Mouse (Mus musculus): ENCODE results near the gene Prrg4. TPM values are rescaled to one million over a fixed set of nuclear protein-coding genes. Genes with fewer than 3 reads are reported as not detected.
"Not testable (repeated sequence)": the region's sequence is repeated elsewhere in the genome, so short reads cannot be mapped to it uniquely, and the experiment has no call there.

The Prrg4 gene
- under 1 TPM; 0.30 to 0.41 TPM for total RNA-seq (2021)

DNA sequence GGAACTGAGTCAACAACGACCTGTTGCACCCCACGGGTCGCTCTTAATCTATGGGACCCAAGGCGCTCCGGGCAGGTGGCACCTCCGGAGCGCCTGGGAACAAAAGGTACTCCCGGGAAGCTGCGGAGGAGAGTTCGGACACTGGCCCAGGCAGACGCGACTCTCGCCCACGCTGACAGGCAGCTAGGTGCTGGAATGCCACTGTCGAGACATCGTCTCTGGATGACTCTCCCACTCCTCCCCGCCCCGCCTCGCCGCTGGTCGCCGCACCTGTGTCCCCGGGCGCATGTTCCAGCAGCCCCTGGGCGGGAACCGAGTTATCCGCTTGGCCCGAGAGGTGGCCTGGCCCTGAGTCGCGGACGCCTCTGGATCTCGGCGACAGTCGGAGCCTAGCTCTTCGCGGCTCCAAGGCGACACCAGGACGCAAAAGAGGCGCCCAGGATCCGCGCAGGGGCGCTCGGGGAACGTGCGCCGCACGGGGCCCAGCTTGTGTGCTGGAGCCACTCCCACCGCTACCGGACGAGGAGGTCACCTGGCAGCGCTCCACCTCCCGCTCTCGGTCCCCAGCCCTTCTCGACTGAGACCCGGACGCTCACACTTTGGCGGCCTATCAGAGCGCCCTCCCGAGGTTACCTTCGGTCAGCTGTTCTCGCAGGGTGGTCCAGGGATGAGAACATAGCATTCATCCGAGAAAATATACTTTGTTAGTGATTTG, at the start of gene Prrg4:
Gene Prrg4, minus strand, starts transcription at position 601 of the 715 bp plus-strand sequence.
- DNase-seq (ENCODE audit: extremely low spot score in 1 of 2, low spot score in 2 of 2) = peak; percentile 2 to 70
- intact Hi-C loops (cut with DNase I) = no loop called here

DNA sequence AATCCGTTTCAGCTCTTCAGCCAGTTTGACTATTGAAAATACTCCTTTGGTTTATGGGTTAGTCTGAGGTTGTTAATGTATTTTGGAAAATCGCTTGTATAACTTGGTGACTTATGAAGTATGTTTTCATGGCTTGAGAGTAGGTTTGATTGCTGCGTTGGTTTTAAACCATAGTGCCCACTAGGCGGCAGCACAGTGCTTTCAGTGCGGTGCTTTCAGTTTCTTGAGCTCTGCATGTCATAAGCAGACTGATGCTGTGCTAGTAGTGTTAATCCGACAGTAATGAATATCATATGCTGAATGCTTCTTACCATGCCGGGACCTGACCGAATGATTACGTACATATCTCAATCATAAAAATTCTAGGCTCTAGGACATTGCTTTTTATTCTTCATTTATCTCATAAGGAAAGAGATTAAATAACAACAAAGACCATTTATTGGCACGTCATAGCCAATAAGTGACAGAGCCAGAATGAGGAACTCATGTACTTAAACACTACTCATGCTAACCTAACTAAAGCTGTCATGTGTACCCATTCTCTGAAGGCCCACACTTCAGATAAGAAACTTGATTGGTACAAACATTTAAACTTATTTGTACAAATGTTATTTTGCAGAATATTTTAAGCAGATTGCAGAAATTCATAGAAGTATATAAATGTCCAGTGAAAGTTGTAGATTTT, 38.3 kb upstream of the Prrg4 start:
- intact Hi-C loops (cut with DNase I) = loop anchor here (5.0 kb wide), 1 partner anchor 344 kb away; no protein-coding TSS in a partner anchor
- peak; percentile 75 to 77 for DNase-seq (ENCODE audit: extremely low spot score in 1 of 2, low spot score in 2 of 2)

GRCm38 (mm10) chr2:104887331-104887730, 37.7 kb upstream of the Prrg4 start:
- intact Hi-C loops (cut with DNase I) = loop anchor here (5.0 kb wide), 1 partner anchor 345 kb away; no protein-coding TSS in a partner anchor
- DNase-seq (ENCODE audit: extremely low spot score in 1 of 2, low spot score in 2 of 2) = not testable (repeated sequence)

DNA sequence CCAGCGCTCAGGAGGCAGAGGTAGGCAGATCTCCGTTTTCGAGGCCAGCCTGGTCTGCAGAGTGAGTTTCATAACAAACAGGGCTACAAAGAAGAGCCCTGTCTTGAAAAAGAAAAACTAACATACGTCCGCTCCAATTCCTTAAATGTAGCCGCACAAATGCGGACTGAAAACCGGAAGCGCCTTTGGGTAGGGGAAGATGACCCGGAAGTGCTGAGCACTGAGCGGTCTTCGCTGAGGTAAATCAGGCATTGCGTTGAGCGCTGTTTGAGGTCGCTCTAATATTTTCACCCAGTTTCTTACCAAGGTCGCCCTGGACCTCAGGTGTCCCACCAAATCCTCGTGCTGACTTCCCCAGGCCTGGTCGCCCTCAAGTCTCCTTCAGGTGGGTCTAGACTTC, 36.4 kb upstream of the Prrg4 start:
- no peak for DNase-seq (ENCODE audit: extremely low spot score in 1 of 2, low spot score in 2 of 2)
- intact Hi-C loops (cut with DNase I) = loop anchor here (5.0 kb wide), 1 partner anchor 346 kb away; no protein-coding TSS in a partner anchor

- intact Hi-C loops (cut with DNase I) = no loop called here
These were observed 29.1 kb upstream of the Prrg4 start for GRCm38 (mm10) chr2:104878794-104879193.

DNA sequence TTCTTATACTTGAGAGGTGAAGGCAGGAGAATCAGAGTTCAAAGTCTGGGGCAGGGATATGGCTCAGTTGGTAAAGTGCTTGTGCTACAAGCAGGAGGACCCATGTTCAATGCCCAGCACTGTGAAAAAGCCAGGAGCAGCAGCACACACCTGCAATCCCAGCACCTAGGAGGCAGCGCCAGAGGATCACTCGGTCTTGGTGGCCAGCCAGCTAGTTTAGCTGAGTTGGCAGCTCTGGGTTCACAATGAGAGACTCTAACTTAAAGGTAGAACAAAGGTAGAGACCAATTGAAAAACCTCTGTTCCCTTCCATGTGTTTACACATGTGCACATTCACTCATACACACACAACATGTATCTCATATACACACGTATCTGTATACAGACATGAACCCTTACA, 19.4 kb upstream of the Prrg4 start:
- intact Hi-C loops (cut with DNase I) = no loop called here
- DNase-seq (ENCODE audit: extremely low spot score in 1 of 2, low spot score in 2 of 2) = no peak

More at GRCm38 (mm10) chr2:104878794-104879193, 29.1 kb upstream of the Prrg4 start:
- no peak for DNase-seq (ENCODE audit: extremely low spot score in 1 of 2, low spot score in 2 of 2)

- DNase-seq (ENCODE audit: extremely low spot score in 1 of 2, low spot score in 2 of 2) = no peak
- intact Hi-C loops (cut with DNase I) = no loop called here
These were observed 17.7 kb upstream of the Prrg4 start, which contains the start of gene Ccdc73 for GRCm38 (mm10) chr2:104867282-104867855. Gene Ccdc73, plus strand, starts transcription at chr2:104867805.

DNA sequence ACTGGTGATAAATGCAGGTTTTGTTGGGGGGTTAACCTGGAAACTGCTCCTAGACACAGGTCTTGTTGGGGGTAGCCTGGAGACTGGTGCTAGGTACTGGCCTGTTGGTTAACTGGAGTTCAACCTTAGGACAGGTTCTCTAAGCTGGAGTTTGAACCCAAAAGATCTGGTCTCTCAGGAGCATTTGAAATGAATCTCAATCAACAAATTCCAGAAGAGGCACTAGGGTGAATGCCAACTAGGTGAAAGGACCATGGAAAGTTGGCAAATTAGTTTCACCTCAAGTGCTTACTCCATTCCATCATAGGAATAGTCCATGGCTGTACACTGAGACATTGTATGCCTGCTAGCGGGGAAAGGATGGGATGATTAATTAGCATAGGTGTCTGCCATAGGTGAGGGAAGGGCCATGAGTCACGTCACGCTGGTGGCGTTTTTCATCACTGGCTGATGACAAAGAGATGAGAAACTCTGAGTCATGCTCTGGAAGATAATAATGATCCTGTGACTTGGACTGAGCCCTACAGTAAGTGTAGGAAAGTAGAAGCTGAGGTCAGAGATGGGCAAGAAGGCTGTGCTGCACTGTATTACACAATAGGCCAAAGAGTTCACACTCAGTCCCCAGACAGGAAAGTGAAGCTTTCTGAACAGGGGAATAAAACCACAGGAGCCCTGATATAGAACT, 14.6 kb upstream of the Prrg4 start:
- DNase-seq (ENCODE audit: extremely low spot score in 1 of 2, low spot score in 2 of 2) = no peak
- intact Hi-C loops (cut with DNase I) = no loop called here

DNA sequence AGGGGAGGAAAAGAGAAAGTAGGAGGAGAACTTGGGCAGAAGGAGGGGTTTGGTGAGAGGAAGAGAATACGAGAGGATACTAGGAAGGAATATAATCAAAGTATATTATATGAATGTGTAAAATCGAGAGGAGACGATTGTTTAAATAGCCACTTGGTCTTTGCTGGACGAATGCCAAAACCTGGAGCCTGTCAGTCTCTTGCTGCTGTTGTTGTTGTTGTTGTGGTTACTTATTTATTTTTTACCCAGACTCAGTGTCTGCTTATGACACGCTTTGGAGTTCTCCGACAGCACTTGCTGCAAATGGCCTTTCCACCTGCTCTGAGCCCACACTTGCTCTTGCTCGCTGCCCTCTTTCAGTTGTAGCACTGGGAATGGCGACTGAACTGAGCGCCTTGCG, 10.8 kb upstream of the Prrg4 start:
- no peak for DNase-seq (ENCODE audit: extremely low spot score in 1 of 2, low spot score in 2 of 2)
- intact Hi-C loops (cut with DNase I) = no loop called here

DNA sequence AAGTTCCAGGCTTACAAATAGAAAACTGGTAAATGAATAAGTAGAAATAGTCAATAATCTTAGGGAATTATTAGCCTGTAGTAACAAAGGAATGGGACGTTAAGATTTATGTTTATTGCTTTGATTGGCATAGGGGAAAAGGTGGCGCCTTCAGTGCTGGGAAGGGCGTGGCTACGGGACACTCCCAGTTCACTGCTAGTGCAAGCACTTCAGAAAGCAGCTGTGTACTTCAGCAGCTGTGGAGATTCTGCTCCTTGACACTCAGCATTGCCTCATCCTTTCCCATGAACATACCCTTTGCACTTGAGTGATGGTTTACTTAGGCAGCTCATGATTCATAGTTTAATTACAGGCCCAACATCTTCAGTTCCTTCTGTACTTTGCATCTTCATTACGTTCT, 9.4 kb upstream of the Prrg4 start:
- intact Hi-C loops (cut with DNase I) = no loop called here
- no peak for DNase-seq (ENCODE audit: extremely low spot score in 1 of 2, low spot score in 2 of 2)

DNA sequence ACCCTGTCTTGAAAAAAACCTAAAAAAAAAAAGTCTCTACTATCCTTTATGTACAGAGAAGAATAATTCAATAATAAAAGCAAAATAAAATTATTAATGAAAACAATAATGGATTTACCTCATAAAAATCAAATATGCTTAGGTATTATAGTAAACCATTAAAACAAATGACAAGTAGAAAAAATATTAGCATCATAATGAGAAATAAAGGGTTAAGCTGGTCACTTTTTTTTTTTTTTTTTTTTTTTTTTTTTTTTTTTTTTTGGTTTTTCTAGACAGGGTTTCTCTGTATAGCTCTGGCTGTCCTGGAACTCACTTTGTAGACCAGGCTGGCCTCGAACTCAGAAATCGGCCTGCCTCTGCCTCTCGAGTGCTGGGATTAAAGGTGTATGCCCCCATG, 8.4 kb upstream of the Prrg4 start:
- intact Hi-C loops (cut with DNase I); DNase-seq (ENCODE audit: extremely low spot score in 1 of 2, low spot score in 2 of 2): not testable (repeated sequence)

DNA sequence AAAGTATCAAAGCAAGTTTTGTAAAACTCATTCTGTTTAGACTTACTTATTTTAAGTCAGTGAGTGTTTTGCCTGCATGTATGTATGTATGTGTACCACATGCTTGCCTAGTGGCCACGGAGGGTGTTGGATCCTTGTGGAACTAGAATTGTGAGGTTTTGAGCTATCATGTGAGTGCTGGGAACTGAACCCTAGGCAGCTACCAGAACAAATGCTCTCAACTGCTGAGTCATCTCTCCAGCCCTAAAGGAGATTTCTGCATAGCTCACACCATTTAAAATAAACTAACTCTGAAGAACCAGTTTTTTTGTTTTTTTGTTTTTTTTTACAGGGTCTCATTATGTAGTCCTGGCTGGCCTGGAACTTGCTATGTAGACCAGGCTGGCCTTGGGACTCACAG, 6.5 kb upstream of the Prrg4 start:
- DNase-seq (ENCODE audit: extremely low spot score in 1 of 2, low spot score in 2 of 2) = no peak
- intact Hi-C loops (cut with DNase I) = no loop called here

- no peak for DNase-seq (ENCODE audit: extremely low spot score in 1 of 2, low spot score in 2 of 2)
- intact Hi-C loops (cut with DNase I) = no loop called here
These were observed 6.1 kb upstream of the Prrg4 start for GRCm38 (mm10) chr2:104855732-104856131.

GRCm38 (mm10) chr2:104854836-104855235, 5.2 kb upstream of the Prrg4 start:
- intact Hi-C loops (cut with DNase I) = no loop called here

DNA sequence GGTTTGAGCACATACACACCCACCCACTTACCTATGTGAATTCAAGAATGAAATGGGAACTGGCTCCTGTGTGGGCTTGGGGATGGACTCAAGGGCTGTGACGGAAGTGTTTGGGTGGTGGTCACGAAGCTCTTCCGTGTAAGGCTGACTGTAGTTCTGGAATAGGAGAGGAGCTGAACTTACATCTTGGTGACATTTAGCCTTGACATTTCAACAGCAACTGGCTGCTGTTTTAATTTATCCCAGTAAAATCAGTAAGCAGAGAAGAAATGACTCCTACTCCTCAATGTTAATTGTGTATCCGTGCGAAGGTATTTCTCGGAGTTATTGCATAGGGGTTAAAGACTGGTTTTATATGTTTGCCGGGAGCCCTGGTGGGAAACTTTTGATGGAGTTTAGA, 2.9 kb upstream of the Prrg4 start:
- no peak for DNase-seq (ENCODE audit: extremely low spot score in 1 of 2, low spot score in 2 of 2)
- intact Hi-C loops (cut with DNase I) = no loop called here

More at GRCm38 (mm10) chr2:104854836-104855235, 5.2 kb upstream of the Prrg4 start:
- no peak for DNase-seq (ENCODE audit: extremely low spot score in 1 of 2, low spot score in 2 of 2)

DNA sequence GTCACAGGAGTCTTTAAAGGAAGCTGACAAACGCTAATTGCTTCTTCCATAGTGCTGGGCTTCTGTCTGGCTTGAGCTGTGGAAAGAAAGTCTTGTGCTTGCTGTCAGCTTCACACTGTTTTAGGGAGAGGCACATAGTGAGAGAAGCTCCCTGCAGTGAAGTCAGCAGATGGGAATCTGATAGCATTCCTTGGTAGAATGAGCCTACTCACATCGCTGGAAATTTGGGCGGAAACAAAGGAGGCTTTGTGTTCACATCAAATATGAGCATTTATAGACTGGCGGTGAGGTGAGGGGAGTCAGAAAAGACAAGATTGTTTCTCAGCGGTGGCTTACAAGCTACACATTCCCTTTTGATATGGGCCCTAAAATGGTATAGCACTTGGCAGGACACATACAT, 2.0 kb upstream of the Prrg4 start:
- DNase-seq (ENCODE audit: extremely low spot score in 1 of 2, low spot score in 2 of 2) = no peak
- intact Hi-C loops (cut with DNase I) = no loop called here

GRCm38 (mm10) chr2:104849991-104850359, 299 bp upstream of the Prrg4 start:
- intact Hi-C loops (cut with DNase I) = no loop called here

DNA sequence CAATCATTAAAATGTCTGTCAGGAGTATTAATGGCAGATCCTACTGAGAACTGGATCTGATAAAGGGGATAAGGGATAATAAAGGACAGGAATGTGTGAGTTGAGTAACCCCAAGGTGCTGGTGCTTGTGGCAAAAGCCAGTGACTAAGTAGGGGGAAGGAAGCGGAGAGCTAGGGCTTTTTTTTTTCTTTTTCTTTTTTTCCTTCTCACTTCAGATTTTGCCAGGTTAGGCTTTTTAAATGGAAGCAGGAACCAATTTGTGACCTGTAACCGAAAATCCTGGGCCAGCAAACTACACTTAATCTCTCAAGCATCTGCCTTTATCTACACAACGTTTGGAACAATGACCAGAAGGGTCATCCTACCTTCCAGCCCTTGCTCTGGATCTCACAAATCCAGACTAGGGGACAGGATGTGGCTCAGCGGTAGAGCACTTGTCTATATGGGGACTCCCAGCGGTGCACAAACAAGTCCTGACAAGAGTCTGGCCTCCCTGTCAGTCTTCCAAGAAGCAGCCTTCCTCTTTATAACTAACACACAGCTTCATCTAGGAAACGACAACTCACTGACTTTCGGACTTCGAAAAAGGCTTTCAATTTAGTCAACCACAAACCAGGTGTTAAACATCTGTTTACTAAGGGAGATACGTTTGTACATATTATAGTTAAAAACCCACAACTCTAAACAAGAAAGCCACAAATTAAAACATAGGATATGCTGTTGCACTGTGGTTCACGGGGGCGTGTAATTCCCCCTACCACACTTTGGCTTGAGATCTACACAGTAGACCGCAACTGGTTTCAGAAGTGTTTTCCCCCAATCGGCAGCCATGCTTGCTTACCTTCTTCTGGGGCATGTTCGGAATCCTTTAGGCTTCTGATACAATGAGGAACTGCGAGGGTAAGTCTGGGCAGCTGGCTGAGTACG, 1.2 kb downstream of the Prrg4 start:
- no peak for DNase-seq (ENCODE audit: extremely low spot score in 1 of 2, low spot score in 2 of 2)
- intact Hi-C loops (cut with DNase I) = no loop called here

More at GRCm38 (mm10) chr2:104849991-104850359, 299 bp upstream of the Prrg4 start:
- DNase-seq (ENCODE audit: extremely low spot score in 1 of 2, low spot score in 2 of 2) = no peak

Measured in left cerebral cortex, postnatal 10 days (tissue).